Mouse (Mus musculus) left cerebral cortex, adult 18-20 months (tissue): ENCODE measurements at regions not wholly inside any gene's neighbourhood (a gene's known extent, or its start where the extent isn't known, plus 50 kb on each side); places are given as distances from the start of the nearest gene placed in this dataset.

Experiments used
- DNase-seq, 2 experiments: peaks; one replicate each; pipeline ENCODE4 v3.0.0; 2021 to 2022; ENCODE audit warnings: low spot score in 2 of 2, mixed read lengths in 1 of 2

DNA sequence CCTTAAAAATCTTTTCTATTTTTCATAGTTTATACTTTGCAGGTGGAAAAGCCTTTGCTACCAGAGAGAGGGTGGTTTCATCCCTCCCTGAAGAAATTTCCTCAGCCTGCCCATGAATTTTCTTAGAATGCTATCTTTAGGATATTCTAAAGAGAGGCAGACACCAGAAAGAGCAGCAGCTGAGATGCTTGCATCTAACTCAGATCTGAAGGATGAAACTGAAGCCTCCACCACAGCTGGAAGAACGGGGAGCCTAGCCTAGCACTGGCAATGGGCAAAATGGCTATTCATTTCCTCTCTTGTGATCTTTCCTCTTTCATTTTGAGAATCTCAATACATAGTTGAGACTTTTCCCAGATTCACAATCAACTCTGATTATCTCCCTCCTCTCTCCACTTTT is 640.0 kb upstream of the Zeb2 start:
- DNase-seq = peak; percentile 10 to 37

DNA sequence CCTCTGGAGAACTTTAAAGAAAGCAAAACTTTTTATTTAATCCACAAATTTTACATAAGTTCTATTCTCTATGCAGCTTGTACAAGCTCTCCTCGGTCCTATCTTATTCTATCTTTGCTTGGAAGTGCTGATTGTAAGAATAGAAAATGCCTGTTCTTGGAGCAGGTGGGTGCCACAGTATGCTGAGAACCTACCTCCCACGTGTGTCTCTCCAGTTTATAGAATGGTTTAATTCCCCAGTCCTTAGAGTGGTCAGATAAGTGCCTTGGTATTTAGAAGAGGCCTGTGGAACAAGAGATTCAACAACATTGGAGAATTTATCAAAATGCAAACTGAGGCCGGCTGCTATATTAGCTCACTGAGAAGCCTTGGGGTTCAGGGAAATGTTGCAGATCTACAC is 639.2 kb upstream of the Zeb2 start:
- peak in 1 of 2 experiments; percentile 2 for DNase-seq

DNA sequence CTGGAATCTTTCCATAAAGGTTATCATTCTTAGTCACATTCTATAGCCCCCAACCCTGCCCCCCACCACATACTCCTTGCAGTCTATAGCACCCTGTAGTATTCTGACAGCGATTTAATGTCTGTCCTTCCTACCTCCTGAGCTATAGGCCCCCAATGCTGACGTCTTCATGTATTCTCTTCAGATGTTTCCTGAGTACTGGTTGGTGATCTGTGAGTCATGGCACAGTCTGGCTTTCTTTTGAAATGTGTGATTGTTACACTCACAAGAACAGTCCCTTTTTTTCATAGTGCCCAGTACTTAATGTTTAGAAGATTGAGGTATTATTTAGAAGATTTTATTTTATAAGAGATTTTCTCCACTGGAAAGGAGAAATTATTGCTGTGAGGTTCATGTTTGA is 634.6 kb upstream of the Zeb2 start:
- DNase-seq = no peak

DNA sequence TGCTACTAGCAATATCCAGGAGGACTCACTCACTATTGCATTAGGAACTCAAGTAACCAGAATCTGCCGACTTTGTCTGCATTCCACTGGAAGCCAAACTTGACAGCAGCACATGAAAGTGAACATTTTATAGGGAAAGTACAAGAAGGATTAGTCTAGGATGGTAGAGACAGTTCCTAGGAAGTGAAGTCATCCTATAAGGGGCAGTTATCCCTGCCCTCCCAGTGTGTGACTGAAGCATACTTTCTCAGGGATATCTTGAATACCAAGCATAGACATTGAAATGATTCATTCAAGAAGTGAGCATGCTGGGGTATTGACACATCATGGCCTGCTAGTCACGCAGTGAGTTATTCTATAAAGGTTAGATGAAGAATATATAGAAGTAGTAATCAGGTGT is 632.2 kb upstream of the Zeb2 start:
- DNase-seq = no peak

DNA sequence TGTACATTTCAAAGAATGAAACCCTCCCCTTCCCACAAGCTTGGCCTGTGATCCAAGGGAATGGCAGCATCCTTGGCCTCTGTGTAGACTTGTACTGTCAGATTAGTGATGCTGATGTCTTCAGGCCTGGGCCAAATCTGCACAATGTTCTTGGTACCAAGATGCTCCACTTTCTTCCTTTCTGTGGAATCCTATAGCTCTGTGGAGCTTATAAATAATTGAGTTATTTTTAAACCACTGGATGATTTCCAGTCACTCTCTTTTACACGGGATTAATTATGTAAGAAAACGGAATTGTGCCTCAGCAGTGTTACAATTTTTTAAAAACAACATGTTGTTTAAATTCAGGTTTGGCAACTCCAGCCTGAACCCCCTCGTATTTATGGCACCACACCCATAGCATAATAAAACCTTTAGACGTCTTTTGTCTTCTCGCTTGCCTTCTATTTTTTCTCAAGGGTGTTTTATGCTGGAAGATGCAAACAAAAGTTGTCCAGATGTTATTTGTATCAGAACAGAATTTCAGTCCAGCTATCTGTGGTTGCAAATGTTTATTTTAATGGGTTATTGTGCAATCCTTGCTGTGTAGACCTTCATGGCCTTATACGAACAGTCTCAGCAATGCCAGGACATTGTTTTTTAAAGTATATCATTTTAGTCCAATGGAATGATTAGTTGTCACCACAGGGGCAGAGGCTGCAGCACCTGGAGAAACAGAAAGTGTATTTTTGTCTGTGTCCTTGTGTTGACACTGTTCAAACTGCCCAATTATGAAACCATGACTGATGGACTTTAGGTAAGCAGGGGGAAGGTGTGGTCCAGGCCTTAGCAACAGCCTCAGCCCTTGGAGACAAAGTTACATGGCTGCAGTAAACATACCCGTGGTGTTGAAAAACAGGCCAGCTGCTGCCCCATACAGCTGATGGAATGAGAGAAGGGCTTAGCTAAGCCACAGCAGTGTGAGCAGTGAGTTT is 630.4 kb upstream of the Zeb2 start:
- DNase-seq = no peak

DNA sequence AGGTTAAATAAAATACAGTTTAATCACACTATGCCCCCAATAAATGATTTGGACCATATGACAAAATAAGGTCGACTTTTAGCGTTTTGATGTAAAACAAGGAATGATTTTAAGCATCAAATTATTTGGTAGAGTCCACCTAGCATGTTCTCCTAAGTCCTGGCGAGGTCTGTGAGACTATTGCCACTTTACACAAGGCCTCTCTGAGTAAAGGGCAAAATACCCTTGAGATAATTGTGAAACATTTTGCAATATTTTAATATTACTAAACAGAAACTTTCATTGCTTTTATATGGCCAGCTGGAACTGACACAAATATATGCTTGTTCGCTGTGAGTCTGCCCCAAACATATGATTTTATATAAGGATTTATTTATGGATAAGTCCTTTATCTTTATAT is 629.4 kb upstream of the Zeb2 start:
- DNase-seq = no peak

DNA sequence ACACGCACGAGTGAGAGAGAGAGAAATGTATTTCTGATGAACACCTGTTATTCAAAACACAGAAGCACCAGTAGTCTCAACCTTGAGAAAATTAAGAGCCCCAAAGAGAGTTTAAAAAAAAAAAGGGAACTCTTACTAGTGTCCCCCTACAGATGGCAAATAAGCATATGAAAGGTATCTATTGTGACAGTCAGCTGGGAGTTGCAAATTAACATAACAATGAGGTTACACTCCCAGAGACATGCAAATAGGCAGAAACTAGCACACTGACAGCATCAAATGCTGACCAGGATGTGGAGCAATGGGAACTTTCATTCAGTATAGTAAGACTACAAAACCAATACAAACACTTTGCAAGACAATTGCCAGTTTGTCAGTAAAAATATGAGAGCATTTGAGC is 619.1 kb upstream of the Zeb2 start:
- no peak for DNase-seq

DNA sequence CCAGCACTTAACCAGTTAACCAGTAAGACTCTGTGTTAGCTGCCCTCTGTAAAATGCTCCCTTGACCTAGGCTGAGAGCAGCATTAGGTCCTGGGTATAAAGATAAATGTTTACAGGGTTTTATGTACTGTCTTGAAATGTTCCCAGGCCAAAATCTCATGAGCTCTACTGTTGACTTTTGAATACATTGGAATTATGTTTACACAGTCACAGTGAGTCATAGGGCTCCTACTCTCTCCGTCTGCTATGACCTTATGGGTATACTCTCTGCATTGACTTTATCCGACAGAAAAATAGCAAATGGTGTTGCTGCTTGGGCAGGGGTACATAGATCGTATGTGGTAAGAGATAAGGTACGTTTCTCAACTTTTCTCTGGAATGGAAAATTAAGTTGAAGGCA is 596.8 kb upstream of the Zeb2 start:
- DNase-seq = no peak

DNA sequence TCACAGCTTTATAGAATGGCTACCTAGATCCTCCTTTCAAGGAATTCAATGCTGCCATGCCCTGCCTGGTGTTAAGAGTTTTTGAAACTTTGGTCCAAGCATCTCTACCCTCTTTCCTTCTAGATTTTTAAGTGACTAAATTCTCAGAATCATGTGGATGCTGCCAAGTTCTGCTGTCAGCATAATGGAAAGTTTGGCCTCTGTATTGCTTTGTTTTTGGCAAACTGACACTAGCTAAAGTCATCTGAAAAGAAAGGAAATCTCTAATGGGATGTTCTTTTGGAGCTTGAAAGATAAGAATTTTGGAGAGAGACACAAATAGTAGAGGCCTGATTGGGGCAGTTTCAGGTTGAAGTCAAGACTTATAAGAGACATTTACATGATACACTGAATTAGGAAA is 589.8 kb upstream of the Zeb2 start:
- no peak for DNase-seq

DNA sequence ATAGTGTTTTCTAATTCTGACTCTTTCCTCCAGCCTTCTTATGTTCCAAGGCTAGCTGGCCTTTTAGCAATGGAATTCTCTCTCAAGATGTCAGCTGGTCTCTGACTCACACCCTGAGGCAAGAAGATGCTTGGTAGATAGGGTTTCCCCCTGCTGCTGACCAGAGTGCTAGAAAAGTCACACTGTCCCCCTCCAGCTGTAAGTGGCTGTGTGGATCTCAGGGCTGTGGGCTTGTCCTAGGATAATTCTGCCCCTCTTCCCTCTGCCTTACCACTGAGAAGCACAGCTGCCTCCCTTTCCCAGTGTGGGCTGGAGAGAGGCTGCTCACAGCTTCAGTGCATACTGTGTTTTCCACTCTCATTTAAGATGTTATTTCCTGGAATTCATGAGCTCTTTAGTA is 585.3 kb upstream of the Zeb2 start:
- no peak for DNase-seq

DNA sequence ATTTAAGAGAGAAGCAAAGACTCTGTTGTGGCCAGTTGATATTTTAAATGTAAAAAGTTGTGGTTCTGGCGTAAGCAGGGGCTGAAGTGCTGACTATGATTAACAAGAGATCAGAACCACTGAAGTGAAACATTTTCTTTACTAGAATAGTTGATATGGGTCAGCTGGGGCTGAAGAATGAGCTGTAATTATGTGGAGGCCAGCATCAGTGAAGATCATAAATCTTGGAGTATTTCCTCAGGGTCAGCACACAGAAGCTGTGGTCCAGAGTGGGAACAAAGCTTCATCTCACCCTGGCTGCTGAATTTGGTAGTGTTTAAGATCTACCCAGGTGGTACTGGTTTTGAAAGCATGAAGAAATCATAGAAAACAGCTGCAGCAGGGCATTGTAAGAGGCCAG is 583.4 kb upstream of the Zeb2 start:
- DNase-seq = no peak

DNA sequence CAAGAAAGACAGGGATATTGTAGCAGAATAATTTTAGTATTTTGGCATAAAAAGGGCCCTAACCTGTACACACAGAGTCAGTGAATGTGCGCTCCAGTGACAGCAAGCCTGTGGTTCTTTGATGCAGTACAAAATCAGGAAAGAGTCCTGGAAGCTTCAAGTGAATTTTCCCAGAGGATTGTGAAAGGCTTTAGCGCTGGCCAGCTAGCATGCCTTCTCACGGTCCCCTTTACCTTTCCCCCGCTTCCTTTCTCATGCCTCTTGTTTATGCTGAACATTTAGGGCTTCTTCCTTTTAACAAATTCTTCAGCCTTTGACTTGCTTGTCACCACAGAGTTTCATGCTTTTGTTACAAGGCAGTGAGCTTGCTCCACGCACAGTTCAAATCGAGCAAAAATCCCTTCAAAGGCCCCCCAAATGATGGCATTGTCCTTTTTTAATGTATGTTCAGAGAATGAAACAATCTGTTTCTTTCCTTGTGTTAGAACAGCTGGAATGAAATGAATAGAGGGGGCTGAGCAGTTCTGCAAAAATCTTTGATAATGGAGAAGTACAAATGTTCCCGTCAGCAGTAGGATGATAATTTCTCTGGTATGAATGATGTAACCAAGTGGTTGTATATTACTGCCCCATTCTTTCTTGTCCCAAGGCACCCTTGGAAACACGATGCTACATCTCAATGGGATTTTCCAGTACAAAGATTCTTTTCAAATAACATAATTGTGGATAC is 576.3 kb upstream of the Zeb2 start:
- no peak for DNase-seq

DNA sequence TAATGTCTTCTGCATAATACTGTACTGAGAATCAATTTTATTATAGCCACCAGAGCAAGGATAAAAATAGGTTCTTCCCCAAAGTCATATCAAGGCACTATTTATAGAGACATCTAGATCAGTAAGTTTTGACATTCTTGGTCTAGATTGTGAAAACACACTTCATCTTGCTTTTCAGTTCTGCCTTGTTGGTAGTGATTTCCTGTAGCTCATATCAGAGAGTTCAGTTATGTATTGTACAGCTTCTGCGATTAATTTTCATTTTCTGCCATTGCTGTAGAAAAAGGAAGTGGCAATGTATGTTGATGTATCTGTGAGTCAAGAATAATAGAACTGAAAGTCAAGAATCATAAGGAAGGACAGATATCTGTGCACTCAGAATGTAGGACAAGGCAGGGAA is 575.6 kb upstream of the Zeb2 start:
- DNase-seq = no peak

DNA sequence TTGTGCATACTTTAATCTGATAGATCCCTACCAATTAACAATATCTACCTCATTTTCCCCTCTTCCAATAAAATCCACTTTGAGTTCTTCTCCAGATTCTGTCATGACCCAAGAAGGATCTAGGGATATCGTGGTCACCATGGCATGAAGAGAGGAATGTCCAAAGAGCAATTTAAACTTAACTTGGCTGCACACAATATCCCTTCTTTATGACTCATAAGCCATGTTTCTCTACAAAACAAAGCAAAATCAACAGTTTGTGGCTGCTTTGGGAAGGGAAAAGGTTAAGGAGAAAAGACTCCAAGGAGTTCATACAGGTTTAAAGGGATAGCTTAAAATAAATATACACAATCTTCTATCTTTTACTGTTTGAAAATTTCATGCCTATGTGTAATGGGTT is 571.8 kb upstream of the Zeb2 start:
- no peak for DNase-seq

DNA sequence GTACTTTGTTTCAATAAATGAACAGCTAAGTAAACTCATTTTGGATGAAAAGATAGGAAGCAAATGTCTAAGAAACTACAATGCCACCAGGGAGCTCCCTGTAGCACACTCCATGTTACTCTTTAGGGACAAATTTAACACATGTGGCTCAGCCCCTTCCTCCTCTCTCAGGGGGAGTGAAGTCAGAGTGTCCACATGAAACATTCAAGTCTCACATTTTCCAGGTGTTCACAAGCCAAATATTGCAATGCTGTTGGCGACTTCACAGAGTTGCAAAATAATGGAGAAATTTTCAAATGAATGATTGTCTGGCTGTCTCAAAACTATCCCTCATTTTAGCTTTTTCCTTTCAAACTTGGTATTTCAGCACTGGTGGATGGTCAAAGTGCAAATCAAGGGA is 564.1 kb upstream of the Zeb2 start:
- DNase-seq = no peak

DNA sequence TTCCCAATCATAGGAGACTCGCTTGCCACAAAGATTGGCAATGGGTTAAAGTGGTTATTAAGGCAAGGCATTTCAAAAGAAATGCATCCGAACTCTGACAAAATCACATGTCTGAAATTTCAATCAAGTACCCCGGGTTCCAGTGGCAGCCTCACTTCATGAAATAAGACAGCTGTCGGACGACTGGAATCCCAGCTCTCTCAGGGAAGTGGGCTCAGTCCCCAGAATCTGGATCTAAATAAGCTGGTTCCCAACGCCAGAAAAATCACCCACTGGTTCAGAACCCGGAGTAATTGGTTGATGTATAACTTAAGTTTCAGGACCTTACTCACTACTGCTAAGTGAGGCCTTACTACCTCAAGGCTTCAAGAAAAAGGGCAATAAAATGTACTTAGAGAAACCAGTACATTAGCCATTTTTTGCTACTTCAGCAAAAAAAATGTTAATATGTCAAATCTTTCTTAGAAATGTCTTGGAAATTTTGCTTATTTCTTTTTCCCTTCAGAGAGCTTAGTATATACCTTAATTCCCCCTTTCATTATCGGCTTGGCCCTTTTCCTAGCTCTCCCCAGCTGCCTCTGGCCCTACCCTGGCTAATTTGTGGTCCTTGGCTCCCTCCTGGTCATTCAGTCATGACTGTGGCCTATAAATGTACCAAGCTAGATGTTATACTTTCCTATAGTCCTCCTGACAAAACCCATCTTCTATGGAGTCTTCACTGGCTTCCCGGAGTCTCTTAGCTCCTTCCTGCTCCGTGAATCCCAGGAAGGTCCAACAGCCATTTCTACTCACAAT is 562.1 kb upstream of the Zeb2 start:
- DNase-seq = no peak

DNA sequence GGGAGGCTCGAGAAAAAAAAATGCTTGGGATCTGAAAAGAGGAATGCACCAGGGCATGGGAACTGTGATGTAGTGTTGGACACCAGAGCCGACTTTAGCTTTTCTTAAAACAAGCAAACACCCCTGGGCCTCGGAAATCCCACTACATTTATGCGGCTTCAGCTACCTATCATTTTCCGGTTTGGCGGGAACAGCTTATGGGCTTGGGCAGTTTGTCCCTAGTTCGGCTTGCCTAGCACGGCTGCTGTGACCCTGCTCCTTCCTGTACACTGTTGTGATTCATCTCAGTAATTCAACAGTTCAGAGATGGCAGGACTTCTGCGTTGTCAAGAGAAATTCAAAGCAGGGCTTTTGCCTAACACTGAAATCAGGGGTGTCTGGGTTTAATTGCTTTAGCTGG is 561.5 kb upstream of the Zeb2 start:
- no peak for DNase-seq

DNA sequence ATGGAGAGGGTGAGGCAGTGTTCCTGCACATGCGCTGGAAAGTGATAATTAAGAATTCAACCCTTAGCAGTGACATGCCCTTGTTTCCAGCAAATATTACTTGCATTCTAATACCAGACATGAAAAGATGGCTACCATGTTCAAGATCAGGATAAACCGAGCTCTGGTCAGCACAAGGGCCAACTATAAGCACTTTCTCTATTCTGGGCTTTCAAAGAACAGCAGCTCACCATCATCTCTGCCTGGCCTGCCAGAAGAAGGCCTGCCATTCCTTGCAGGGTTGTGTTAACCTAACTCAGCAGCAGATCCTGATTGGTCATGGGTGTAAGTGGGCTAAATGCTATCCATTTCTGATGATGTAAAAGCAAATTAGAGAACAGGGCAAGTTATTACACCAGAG is 558.6 kb upstream of the Zeb2 start:
- no peak for DNase-seq

DNA sequence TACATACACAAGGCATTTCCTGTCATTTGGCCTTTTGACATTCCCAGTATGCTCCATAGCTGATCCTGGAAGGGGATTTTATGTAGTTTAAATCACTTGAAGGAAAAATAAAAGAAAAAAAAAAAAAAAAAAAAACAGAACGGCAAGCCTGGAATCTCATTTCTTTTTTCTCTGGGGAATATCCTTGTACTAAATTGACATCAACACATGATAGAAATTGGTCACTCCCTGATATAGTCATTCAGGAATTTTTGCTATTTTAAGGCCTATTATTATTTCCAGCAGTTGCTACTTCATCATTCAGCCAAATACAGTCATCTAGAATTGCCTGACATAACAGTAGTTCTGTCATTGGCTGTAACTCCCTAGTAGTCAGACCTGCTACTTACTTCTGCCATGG is 538.8 kb upstream of the Zeb2 start:
- DNase-seq = no peak

DNA sequence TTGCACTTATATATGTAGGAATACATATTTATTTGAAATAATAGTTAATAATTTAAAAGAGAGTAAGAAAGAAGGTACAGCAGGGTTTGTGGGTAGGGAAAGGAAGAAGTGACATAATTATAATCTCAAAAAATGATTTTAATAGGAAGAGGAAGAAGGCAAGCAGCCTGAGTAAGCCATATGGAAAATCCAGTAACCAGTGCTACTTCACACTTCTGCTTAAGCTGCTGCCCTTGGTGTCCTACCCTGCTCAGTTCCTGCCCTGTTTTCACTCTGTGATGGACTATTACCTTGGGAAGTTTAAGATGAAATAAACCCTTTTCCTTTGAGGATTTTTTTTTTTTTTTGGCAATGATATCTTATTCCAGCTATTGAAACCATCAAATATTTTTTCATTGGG is 537.5 kb upstream of the Zeb2 start:
- DNase-seq = no peak

DNA sequence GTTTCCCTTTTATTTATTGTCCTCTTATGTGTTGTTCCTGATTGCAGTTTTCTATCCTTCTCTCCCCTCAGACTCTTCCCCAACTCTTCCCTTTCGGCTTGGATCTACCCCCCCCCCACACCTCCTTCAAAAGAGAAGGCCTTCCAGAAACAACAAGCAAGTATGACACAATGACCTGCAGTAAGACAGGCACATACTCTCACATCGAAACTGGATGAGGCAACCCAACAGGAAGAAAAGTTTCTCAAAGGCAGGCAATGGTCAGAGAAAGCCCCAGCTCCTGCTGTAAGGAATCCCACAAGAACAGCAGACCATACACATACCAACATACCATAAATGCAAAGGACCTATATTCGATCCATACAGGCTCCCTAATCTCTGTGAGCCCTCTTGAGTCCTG is 535.8 kb upstream of the Zeb2 start:
- no peak for DNase-seq
